Mouse (Mus musculus) heart, postnatal 0 days (tissue): ENCODE measurements around the gene Senp1. TPM values are rescaled to one million over a fixed set of nuclear protein-coding genes. Genes with fewer than 3 reads are reported as not detected.
A peak's percentile ranks its signal among the peaks of the same experiment; 100 is the strongest.

Experiments used
- ATAC-seq: fragments of 200-750 bp; cut with Nextera tagmentation; 2 replicates; pipeline ENCODE4 v1.8.0; 2017; ENCODE audit warnings: low read depth, moderate number of reproducible peaks, moderate library complexity; ENCODE audit not compliant: insufficient read depth
- DNase-seq: peaks from one replicate; pipeline ENCODE4 v3.0.0-alpha.2; 2016; ENCODE audit warnings: low spot score
- H3K27ac ChIP-seq: fragments of 300-500 bp; sonication (generic); 2 replicates; pipeline ENCODE4 v1.5.1; 2014; ENCODE audit warnings: low read depth, mild to moderate bottlenecking
- H3K27me3 ChIP-seq: fragments of 300-500 bp; sonication (generic); 2 replicates; pipeline ENCODE4 v1.6.1; 2014; ENCODE audit warnings: low read length, mixed read lengths; ENCODE audit not compliant: control insufficient read depth, insufficient read depth
- H3K36me3 ChIP-seq: fragments of 300-500 bp; sonication (generic); replicated peaks from 2 replicates; pipeline ENCODE4 v1.6.1; 2014; ENCODE audit warnings: low read length, mixed read lengths; ENCODE audit not compliant: control insufficient read depth, insufficient read depth
- H3K4me1 ChIP-seq: fragments of 300-500 bp; sonication (generic); 2 replicates; pipeline ENCODE4 v1.6.1; 2014; ENCODE audit warnings: antibody characterized with exemption; ENCODE audit not compliant: control insufficient read depth, insufficient read depth
- H3K4me2 ChIP-seq: fragments of 300-500 bp; sonication (generic); 2 replicates; pipeline ENCODE4 v1.6.1; 2014; ENCODE audit warnings: low read depth, mild to moderate bottlenecking, low read length, moderate library complexity
- H3K4me3 ChIP-seq: fragments of 300-500 bp; sonication (generic); 2 replicates; pipeline ENCODE4 v1.5.1; 2014; ENCODE audit warnings: low read depth, low read length
- H3K9ac ChIP-seq: fragments of 300-500 bp; sonication (generic); replicated peaks from 2 replicates; pipeline ENCODE4 v1.6.1; 2014; ENCODE audit warnings: low read depth, low read length, mixed read lengths
- H3K9me3 ChIP-seq: fragments of 300-500 bp; sonication (generic); replicated peaks from 2 replicates; pipeline ENCODE4 v1.6.1; 2016; ENCODE audit warnings: low read length; ENCODE audit not compliant: control insufficient read depth
- CTCF ChIP-seq: IDR thresholded peaks from 2 replicates; pipeline ENCODE4 v1.5.1; 2016; ENCODE audit warnings: antibody characterized with exemption, control low read depth, low read depth
- EP300 ChIP-seq: IDR thresholded peaks from 2 replicates; pipeline ENCODE4 v1.6.1; 2016; ENCODE audit warnings: antibody characterized with exemption, low read depth
- WGBS: fragments of 180-500 bp; shearing (Covaris S2); extraction: QIAGEN DNeasy Blood & Tissue Kit; methylation state at CpG from one replicate; pipeline ENCODE4 v1.1.7; 2014; 5-methylcytosine and 5-hydroxymethylcytosine counted together
- polyA plus RNA-seq: library from polyadenylated mRNA; unstranded; fragments of >200 nt; fragmentation: Nextera tagmentation; extraction: Ambion mirVana; gene quantifications from 2 replicates; pipeline ENCODE4 v1.2.1, GENCODE M21; 2015
- total RNA-seq: library from RNA; depleted of rRNA; stranded (reverse); fragments of >200 nt; gene quantifications from 2 replicates; pipeline ENCODE4 v1.2.3, GENCODE M21; 2014; ENCODE audit warnings: low replicate concordance

Gene Senp1
- total and polyA plus RNA-seq, 2 experiments from 2014 or later, result 10.1 to 16.7 TPM

DNA sequence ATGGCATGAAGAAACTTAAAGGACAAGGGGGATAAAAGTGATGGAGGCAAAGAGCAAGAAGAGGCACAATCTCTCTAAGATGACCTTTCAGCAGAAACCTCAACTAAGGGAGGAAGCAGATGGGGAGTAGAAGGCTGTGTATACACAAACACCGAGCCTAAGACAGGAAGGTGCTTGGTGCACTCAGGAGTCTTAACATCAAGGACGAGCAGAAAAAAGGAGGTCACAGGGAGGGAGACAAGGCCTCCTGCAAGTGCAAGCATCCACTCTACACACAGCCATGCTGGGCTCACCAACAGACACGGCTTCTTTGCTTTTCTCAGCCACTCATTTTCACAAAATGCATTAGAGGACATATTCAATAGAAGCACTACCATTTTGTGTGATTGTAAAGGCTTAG is 26.1 kb downstream of the Senp1 start:
- no peak for ATAC-seq
- peaks cover 82% of the 10 kb centered on the region for H3K36me3 ChIP-seq

DNA sequence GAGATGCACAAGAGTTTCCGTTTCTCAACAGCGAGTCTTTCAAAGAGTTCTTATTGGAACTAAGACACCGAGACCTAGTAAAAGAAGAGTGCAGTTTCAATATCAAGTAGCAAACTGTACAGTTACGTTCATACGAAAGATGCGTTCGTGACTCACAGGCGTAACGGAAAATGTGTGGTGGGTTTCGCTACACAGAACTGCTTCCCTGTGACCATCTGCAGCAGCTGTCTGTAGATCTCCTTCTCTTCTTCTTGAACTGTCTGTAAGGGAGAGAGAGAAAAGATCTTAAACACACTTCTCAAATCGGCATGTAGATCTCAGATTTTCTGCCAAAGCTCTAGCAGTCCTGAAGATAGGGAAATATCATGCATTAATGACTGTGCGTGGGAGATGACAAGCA is 26.9 kb downstream of the Senp1 start:
- peak overlapping the region; percentile 38; the same call in 1 of the 2 replicates for H3K27ac ChIP-seq
- H3K4me3 ChIP-seq, result no peak overlapping the region
- no peaks in the 10 kb centered on the region for H3K27me3 ChIP-seq
- no peak for DNase-seq
- H3K4me2 ChIP-seq, result no peak overlapping the region
- ATAC-seq, result no peak
- peaks cover 82% of the 10 kb centered on the region for H3K36me3 ChIP-seq
- no peak overlapping the region for H3K9ac ChIP-seq
- no peaks in the 10 kb centered on the region for H3K9me3 ChIP-seq
- 90% methylated on average over 12 of the region's 12 CpGs for WGBS
- no peaks in the 10 kb centered on the region for H3K4me1 ChIP-seq
- TF ChIP-seq EP300 (no peak), CTCF (no peak)

More for the DNA sequence above, 26.1 kb downstream of the Senp1 start:
- Histone ChIP-seq H3K27ac (peak overlapping the region; percentile 34; the same call in 1 of the 2 replicates), H3K27me3 (no peaks in the 10 kb centered on the region), H3K4me3 (no peak overlapping the region), H3K9ac (no peak overlapping the region), H3K4me1 (no peaks in the 10 kb centered on the region), H3K4me2 (no peak overlapping the region), H3K9me3 (no peaks in the 10 kb centered on the region)
- no peak for TF ChIP-seq EP300
- TF ChIP-seq CTCF, result no peak
- no peak for DNase-seq
- WGBS, result 55% methylated on average over 3 of the region's 3 CpGs

DNA sequence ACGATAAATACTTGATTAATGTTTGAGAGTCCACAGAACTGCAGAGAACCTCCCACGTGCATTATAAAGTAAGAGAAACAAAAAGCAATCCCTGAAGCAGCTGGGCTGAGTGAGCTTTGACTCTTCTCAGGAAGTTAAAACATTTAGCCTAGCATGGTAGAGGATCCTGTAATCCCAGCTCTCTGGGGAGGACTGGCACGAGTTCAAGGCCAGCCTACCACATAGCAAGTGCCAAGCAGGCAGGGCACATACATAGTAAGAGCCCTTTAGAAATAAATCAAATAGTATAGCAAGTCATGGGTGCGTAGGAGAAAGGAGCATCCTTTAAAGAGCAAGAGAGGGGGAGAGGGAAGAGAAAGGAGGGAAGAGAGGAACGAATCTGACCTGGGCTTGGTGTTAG is 27.7 kb downstream of the Senp1 start:
- DNase-seq, result no peak
- TF ChIP-seq EP300 (no peak), CTCF (no peak)
- no peak for ATAC-seq

DNA sequence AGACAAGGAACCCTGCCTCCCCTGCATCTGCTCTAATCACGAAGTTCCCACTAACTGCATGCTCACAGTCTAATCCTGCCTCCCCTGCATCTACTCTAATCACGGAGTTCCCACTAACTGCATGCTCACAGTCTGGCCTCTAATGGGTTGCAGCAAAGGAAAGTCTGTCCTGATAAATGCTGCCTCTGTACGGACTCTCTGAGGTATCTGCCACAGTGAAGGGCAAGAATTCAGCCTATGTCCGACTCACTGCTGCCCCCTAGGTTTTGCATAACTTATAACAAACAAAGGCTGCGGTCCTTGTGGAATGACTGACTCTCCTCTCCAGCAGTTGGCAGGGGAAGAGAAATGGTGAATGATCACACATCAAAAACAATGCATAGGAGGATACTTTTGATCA is 38.3 kb downstream of the Senp1 start:
- no peak overlapping the region for H3K4me2 ChIP-seq
- no peak overlapping the region for H3K9ac ChIP-seq
- H3K4me3 ChIP-seq, result no peak overlapping the region
- WGBS, result 17% methylated on average over 5 of the region's 5 CpGs
- H3K27ac ChIP-seq, result no peak overlapping the region
- peaks cover 4% of the 10 kb centered on the region; the same call in 1 of the 2 replicates for H3K4me1 ChIP-seq
- TF ChIP-seq CTCF (peak; percentile 71), EP300 (no peak)
- H3K36me3 ChIP-seq, result peaks cover 64% of the 10 kb centered on the region
- ATAC-seq (peak; percentile 80), DNase-seq (peak; percentile 71)
- H3K27me3 ChIP-seq, result no peaks in the 10 kb centered on the region
- no peaks in the 10 kb centered on the region for H3K9me3 ChIP-seq

More for the DNA sequence above, 27.7 kb downstream of the Senp1 start:
- no peak overlapping the region for H3K4me2 ChIP-seq
- no peak overlapping the region for H3K9ac ChIP-seq
- no peaks in the 10 kb centered on the region for H3K27me3 ChIP-seq
- H3K4me3 ChIP-seq, result no peak overlapping the region
- no peaks in the 10 kb centered on the region for H3K4me1 ChIP-seq
- H3K36me3 ChIP-seq, result peaks cover 86% of the 10 kb centered on the region
- WGBS, result 90% methylated on average over 5 of the region's 5 CpGs
- no peak overlapping the region; the same call in 1 of the 2 replicates for H3K27ac ChIP-seq
- no peaks in the 10 kb centered on the region for H3K9me3 ChIP-seq

DNA sequence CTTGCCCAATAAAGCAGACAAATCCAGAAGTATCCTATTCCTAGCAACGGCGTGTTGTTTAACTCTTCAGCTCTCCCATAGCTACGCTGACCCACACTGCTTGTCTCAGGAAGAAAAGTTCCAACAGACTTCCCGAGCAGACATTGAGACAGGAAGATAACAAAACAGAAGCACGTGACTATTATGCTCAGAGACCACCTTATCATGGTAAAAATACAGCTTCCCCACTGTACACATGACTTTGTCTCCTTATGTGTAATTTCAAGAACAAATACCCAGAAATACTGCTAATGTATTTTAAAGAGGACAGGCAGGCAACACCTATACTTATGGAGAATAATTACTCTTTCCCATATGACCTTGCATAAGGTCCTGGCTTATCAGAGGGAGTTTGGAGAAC is 41.9 kb downstream of the Senp1 start:
- TF ChIP-seq EP300 (no peak), CTCF (no peak)

DNA sequence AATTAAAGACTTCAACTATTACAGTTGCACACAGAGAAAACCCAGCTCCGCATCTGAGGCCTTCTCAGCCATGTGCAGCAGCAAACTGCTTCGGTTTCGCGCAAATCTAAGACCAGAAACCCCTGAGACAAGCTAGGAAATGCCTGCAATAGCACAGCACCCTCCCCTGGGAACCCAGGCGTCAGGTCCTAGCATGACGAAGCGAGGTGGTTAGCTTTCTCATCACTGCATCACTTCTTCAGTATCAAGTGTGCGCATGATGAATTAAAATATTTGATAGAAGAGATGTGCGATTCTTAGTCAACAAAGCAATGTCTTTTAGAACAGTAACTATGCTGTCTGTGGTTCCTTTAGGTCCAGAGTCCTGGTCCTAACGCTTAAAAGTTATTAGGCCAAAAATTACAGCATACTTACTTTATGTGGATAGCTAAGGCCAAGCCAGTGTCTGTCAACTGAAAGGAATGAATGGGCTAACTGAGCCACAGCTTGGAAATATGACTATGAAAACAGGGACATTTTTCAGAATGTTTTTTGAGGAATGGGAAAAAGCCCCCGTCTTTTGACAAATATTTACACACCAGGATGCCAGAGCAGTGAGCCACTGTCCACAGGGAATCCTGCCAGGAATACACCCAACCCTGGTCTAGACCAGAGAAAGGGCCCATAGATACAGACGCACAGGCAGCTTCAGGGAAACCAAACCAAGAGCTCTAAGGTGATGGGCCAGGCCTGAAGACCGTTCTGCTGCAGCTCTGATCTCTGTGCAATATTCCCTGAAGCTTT is 44.4 kb downstream of the Senp1 start:
- no peak overlapping the region for H3K27ac ChIP-seq
- H3K36me3 ChIP-seq, result peaks cover 78% of the 10 kb centered on the region
- 89% methylated on average over 13 of the region's 13 CpGs for WGBS

More for the DNA sequence above, 41.9 kb downstream of the Senp1 start:
- WGBS, result 62% methylated on average over 5 of the region's 5 CpGs
- Histone ChIP-seq H3K4me3 (no peak overlapping the region), H3K36me3 (peaks cover 68% of the 10 kb centered on the region), H3K4me2 (no peak overlapping the region), H3K9ac (no peak overlapping the region), H3K27ac (no peak overlapping the region), H3K9me3 (no peaks in the 10 kb centered on the region), H3K27me3 (no peaks in the 10 kb centered on the region), H3K4me1 (peaks cover 4% of the 10 kb centered on the region; the same call in 1 of the 2 replicates)
- no peak for ATAC-seq
- no peak for DNase-seq

More for the DNA sequence above, 44.4 kb downstream of the Senp1 start:
- TF ChIP-seq EP300 (no peak), CTCF (no peak)
- Histone ChIP-seq H3K4me3 (no peak overlapping the region), H3K4me2 (no peak overlapping the region), H3K4me1 (no peaks in the 10 kb centered on the region), H3K27me3 (no peaks in the 10 kb centered on the region), H3K9me3 (no peaks in the 10 kb centered on the region), H3K9ac (no peak overlapping the region)
- DNase-seq (no peak), ATAC-seq (no peak)
